Mouse (Mus musculus): Measurements from ENCODE around the gene Zfp541. TPM values are rescaled to one million over a fixed set of nuclear protein-coding genes. Genes with fewer than 3 reads are reported as not detected.

Zfp541 gene
- polyA plus RNA-seq, 1 experiment = not detected

GRCm38 (mm10) chr7:16042850-16043775, 18.5 kb upstream of the Zfp541 start:
- 50% methylated on average over 10 of the region's 10 CpGs for WGBS
- no peak for DNase-seq (ENCODE audit: low read depth, low spot score)

DNA sequence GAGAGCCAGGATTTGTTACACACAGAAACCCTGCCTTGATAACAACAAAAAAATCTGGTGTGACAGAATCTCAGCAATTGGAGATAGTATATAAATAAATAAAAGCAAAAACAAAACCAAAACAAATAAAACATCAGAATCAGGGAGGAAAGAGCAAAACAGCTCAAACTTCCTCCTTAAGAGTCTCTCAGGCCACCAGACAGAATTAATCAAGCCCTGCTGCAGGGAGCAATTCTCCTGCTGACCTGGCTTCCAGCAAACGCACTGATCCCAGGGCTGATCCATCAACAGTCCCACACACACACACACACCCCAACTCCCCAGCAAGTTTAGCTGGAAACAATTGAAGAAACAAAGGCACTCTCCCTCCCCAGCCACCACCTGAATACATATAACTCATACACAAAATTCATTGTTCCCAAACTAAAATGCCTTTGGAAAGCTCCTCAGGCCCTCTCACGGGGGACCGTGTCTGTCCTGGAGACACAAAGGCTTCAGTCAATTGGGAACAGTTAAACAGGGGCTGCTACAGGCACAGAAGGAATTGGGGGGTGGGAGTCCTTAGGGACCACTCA, 17.7 kb upstream of the Zfp541 start:
- WGBS = 38% methylated on average over 3 of the region's 3 CpGs
- DNase-seq (ENCODE audit: low read depth, low spot score) = no peak

- 75% methylated on average over 5 of the region's 5 CpGs for WGBS
- no peak for DNase-seq (ENCODE audit: low read depth, low spot score)
Measured at GRCm38 (mm10) chr7:16044531-16044930, 17.1 kb upstream of the Zfp541 start.

DNA sequence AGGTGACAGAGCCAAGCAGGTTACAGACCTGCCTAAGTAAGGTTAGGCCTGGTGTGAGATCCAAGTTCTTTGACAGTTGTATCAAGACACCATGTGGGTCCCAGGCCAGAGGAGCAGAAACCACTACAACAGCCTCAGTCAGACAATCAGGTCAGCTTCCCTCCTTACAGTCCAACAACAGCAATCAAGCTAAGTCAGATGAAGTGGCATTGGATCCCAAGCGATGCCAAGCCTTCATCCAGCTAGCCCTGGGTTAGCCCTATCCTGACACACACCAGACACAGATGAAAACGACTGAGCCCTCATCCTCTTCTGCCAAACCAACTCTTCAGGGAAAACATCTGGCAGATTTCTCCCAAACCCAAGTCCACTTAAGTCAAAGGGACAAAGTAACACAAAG, 16.1 kb upstream of the Zfp541 start:
- WGBS = 42% methylated on average over 2 of the region's 2 CpGs
- no peak for DNase-seq (ENCODE audit: low read depth, low spot score)

- 0% methylated on average over 7 of the region's 7 CpGs for WGBS
- no peak for DNase-seq (ENCODE audit: low read depth, low spot score)
Measured at GRCm38 (mm10) chr7:16046101-16046480, 15.5 kb upstream of the Zfp541 start.

GRCm38 (mm10) chr7:16046481-16047337, 14.9 kb upstream of the Zfp541 start:
- under 1% methylated on average over 46 of the region's 46 CpGs for WGBS
- DNase-seq (ENCODE audit: low read depth, low spot score) = no peak

GRCm38 (mm10) chr7:16047338-16048146, 14.1 kb upstream of the Zfp541 start, which contains the start of gene Bicra:
Gene Bicra (minus strand): TSS chr7:16047921.
- WGBS = under 1% methylated on average over 64 of the region's 69 CpGs
- no peak for DNase-seq (ENCODE audit: low read depth, low spot score)

DNA sequence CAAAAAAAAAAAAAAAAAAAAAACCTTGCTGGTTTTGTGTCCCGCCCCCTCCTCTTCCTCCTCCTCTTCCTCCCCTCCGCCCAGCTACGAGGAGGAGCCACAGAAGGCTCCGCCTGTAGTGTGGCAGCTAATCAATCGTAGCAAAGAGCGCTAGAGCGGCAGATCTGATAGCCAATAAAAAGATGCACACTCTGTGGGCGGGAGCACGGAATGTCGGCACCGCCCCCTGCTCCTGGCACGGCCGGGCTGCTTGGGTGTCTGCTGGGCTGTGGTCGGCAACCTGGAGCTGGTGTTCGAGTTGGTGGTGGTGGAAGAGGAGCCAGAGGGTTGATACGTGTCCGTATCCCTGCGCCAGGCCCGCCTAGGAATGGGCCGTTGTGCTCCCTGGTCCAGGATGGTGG, 13.4 kb upstream of the Zfp541 start:
- no peak for DNase-seq (ENCODE audit: low read depth, low spot score)
- under 1% methylated on average over 20 of the region's 20 CpGs for WGBS

GRCm38 (mm10) chr7:16048675-16049575, 12.7 kb upstream of the Zfp541 start:
- DNase-seq (ENCODE audit: low read depth, low spot score) = no peak

GRCm38 (mm10) chr7:16049576-16049915, 12.1 kb upstream of the Zfp541 start:
- 44% methylated on average over 7 of the region's 7 CpGs for WGBS
- no peak for DNase-seq (ENCODE audit: low read depth, low spot score)

More at GRCm38 (mm10) chr7:16048675-16049575, 12.7 kb upstream of the Zfp541 start:
- 3% methylated on average over 36 of the region's 36 CpGs for WGBS

- DNase-seq (ENCODE audit: low read depth, low spot score) = no peak
- WGBS = 85% methylated on average over 3 of the region's 3 CpGs
Measured at GRCm38 (mm10) chr7:16050600-16050999, 11.0 kb upstream of the Zfp541 start.

DNA sequence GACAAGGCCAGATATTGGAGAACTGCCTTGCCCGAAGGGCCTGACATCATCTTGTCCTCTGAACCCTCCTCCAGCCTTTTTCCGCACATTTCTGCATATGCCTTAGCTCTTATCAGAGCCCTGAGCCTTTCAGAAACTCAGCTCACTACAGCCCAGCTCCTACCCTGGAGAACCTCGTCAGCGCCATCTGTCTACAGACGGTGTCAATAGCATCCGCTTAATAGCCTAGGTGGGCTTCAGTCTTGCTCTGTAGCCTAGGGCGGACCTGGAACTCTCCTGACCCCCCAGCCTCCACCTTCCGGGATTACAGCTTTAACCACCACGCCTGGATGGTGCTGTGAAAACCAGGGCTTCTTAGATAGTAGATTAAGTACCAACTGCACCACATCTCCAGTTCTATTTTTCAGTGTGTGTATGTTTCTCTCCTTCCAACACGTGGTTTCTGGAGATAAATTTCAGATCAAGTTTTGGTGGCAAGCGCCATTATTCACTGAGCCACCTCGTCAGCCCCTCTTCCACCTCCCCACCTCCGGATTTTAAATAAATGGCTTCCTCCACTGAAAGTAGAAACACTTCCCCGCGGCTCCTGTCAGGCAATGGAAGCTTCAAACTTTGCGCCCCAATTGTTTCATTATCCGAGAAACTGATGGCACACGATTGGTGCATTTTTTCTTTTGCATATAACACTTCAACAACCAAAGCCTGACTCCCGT, 9.6 kb upstream of the Zfp541 start:
- no peak for DNase-seq (ENCODE audit: low read depth, low spot score)
- under 1% methylated on average over 19 of the region's 19 CpGs for WGBS

DNA sequence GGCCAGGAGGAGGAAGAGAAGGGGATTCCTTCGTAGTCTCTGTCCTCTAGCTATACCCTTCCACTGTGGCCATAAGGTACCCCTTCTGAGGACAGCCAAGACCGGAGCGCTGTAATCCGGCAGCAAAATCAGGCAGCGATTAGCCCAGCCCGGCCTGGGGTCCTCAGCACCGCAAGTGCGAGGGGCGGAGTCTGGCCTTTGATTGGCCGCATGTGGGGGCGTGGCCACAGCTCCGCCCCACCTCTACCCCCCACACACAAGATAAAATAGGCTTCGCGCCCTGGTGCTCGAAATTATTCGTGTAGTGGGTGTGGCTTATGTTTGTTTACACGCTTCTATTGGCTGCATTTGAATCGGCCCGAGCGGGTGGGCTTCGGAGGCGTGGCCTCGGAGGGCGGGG, 8.9 kb upstream of the Zfp541 start:
- WGBS = under 1% methylated on average over 24 of the region's 24 CpGs
- DNase-seq (ENCODE audit: low read depth, low spot score) = no peak

DNA sequence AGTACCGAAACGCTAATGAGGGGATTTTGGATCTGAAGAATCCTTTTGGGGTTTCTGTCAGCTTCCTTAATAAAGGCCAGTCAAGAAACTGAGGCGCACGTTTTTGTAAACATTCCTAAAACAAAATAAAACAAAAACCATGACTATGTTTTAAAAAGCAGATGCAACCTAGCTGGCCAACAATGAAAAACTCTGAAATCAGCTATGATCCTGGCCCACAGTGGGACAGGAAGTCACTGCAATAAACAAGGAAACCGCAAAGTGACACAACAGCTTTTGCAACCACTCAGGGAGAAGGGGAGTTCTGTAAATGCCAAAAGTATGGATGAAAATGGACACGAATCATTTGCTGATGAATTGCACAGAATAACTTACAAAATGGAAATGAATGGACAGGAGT, 8.5 kb upstream of the Zfp541 start:
- 1% methylated on average over 6 of the region's 6 CpGs for WGBS
- no peak for DNase-seq (ENCODE audit: low read depth, low spot score)

- 72% methylated on average over 4 of the region's 4 CpGs for WGBS
- no peak for DNase-seq (ENCODE audit: low read depth, low spot score)
Measured at GRCm38 (mm10) chr7:16054966-16055365, 6.6 kb upstream of the Zfp541 start.

GRCm38 (mm10) chr7:16055665-16056064, 5.9 kb upstream of the Zfp541 start:
- no peak for DNase-seq (ENCODE audit: low read depth, low spot score)
- WGBS = 90% methylated on average over 6 of the region's 6 CpGs

DNA sequence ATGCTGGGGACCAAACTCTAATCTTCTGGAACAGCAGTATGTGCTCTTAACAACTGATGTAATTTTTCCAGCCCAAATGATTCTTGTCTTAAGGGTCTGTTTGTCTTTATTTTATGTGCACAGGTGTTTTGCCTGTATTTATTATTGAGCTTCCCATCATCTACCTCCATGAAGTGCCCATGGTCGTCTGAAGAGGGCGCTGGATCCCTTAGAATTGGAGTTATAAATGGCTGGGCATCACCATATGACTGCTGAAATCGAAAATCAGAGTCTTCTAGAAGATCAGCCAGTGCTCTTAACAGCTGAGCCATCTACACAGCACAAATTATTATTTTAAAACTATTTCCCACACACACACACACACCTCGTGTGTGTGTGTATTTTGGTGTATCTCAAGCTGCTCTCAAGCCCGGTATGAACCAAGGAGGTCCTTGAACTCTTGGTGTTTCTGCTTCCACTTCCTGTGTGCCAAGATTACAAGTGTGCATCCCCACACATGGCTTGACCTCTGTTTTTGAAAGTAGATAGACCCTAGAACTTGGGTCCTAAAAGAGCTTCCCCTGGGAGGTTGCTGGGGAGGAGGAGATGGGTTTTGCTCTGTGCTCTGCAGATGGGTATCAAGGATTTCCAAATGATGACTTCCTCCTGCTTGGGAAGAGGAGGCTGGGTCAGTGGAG, 5.0 kb upstream of the Zfp541 start:
- whole genome bisulfite sequencing = 13% methylated on average over 5 of the region's 5 CpGs
- no peak for DNase-seq (ENCODE audit: low read depth, low spot score)
